Mouse (Mus musculus) cerebellum, postnatal 25 days (tissue): ENCODE data around the gene Slc4a2.

Source experiments
- DNase-seq, 2 experiments: peaks; one replicate each; pipeline ENCODE4 v3.0.0; 2021; ENCODE audit warnings: mixed read lengths in 2 of 2

The Slc4a2 gene

GRCm38 (mm10) chr5:24423129-24424003 lies at the start of gene Slc4a2, which contains the start of gene Cdk5:
Gene Slc4a2 (plus strand): TSS chr5:24423837.
Gene Cdk5 (minus strand): TSS chr5:24423530.
- DNase-seq, result peak; percentile 97 to 99

GRCm38 (mm10) chr5:24374216-24374615 lies 49.4 kb upstream of the Slc4a2 start:
- DNase-seq, result no peak

DNA sequence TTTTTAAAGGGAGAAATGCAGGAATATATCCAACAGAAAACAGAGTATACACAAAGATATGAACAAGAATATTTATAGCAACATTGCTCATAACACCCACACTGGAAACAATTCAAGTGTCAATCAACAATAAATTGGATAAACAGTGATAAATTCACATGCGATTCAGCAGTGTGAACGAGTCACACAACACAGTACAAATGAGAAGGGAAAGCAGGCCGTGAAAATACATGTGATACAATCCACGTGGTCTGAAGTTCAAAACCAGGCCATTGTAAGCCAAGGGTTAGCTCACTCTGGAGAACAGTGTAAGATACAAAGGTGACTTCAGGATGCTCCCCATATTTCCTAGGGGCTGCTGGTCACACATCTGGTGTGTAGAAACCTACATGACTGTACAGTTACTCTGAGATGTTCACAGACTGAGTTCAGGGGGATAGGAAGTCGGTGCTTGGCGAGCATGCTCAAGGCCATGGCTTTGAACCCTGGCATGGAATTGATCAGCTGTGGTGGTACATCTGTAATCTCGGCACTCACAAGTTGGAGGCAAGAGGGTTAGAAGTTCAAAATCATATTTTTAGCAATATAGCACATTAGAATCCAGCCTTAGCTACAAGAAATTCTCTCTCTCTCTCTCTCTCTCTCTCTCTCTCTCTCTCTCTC lies 48.8 kb upstream of the Slc4a2 start:
- DNase-seq, result no peak

- no peak for DNase-seq
These were observed 44.9 kb upstream of the Slc4a2 start for GRCm38 (mm10) chr5:24378700-24379099.

- no peak for DNase-seq
These were observed 44.1 kb upstream of the Slc4a2 start for GRCm38 (mm10) chr5:24379501-24379900.

GRCm38 (mm10) chr5:24380499-24380898 lies 43.1 kb upstream of the Slc4a2 start:
- no peak for DNase-seq

DNA sequence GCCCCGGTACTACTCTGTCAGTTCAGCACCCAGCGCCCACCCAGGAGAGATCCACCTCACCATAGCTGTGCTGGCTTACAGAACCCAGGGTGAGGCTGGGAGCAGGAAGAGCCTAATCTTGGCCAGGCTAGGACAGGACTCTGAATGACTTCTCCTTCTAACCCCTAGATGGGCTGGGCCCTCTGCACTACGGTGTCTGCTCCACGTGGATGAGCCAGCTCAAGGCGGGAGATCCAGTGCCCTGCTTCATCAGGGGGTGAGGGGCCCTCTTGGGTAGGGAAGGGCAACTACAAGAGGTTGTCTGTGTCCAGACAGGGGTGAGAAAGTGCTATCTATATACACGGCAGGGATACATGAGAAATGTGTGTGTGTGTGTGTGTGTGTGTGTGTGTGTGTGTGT lies 42.2 kb upstream of the Slc4a2 start:
- DNase-seq, result no peak

- no peak for DNase-seq
These were observed 41.6 kb upstream of the Slc4a2 start for GRCm38 (mm10) chr5:24381988-24382387.

DNA sequence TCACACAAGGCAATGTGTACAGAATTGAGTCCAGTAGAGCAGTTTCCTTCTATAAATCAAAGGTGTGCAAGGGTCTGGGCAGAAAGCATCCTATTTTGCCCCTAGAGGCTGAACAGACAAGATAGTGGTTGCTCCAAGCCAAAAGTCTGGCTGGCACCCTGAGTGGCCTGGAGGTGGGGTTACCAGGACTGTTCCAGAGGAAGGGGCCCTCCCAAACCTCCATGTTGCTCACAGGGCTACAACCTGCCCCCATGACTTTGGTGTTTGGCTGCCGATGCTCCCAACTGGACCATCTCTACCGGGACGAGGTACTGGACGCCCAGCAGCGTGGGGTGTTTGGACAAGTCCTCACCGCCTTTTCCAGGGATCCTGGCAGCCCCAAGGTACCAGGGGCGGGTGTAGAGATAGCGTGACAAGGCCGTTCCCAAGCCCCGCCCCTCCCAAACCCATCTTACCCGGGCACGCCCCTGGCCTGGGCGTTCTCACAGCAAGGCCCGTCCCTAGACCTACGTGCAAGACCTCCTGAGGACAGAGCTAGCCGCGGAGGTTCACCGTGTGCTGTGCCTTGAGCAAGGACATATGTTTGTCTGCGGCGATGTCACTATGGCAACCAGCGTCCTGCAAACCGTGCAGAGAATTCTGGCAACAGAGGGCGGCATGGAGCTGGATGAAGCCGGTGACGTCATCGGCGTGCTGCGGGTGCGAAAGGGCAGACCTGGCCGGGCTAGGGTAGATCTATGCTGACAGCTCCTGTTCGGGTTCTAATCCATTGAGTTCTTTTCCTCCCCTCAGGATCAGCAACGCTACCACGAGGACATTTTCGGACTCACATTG lies 40.4 kb upstream of the Slc4a2 start:
- peak; percentile 96 to 98 for DNase-seq

- no peak for DNase-seq
These were observed 39.2 kb upstream of the Slc4a2 start for GRCm38 (mm10) chr5:24384407-24384806.

- no peak for DNase-seq
These were observed 38.3 kb upstream of the Slc4a2 start for GRCm38 (mm10) chr5:24385374-24385773.

DNA sequence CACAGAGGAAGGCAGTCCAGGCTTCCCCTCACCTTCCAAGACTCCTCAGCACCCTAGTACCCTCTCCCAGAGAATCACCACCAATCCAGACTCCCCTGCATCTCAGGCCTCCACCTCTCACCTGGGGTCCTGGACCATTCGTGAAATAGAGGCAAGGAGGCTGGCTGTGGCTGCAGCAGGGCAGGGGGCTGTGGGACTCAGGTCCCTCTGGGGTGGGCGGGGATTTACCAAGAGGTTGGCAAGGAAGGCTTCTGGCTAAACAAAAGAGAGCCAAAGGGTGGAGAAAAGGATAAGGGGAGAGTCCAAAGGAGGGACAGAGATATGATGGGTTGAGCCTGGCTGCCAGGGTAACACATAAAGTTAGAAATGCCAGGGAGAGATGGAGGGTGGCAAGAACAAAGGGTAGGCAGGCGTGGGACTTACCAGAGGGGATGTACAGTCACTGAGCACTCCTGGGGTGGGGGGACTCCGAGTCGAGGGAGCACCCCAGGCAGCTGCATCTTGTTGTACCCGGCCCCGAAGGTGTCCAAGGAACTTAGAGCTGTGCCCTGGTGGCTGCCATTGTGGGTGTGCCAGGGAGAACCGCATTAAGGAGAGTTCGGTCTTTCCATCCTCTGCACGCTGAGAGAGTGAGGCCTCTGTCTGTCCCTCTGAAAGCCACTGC lies 37.6 kb upstream of the Slc4a2 start:
- DNase-seq, result no peak

GRCm38 (mm10) chr5:24387264-24388241 lies 36.1 kb upstream of the Slc4a2 start:
- peak; percentile 58 to 69 for DNase-seq

DNA sequence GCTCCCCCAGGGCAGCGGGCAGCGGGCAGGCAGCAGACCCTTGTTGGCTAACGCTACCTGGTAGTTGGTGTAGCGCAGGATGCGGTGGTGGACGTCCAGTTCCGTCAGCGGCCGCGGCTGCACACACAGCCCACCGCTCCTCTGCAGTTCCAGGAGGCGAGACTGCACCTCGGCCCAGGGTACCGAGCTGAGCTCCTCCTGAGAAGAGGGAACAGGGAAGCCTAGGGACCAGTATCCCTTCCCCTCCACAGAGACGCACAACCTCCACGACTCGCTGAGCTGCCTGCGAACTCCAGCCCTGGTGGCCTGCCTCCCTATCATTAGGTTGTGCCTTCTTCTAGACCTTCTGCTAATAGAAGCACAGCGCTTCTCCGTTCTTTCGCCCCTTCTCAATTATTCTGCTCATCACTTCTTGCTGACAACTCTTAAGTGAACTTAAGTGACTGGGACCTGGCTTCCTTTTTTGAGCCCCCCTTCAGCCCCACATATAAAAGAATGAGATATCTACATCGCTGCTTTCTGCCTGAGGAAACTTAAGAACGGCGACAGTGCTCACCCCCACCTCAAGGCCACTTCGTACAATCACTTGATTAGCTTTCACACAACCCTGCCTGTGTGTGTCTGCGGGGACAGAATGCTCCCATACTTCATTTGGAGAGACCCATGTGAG lies 35.3 kb upstream of the Slc4a2 start:
- no peak for DNase-seq

DNA sequence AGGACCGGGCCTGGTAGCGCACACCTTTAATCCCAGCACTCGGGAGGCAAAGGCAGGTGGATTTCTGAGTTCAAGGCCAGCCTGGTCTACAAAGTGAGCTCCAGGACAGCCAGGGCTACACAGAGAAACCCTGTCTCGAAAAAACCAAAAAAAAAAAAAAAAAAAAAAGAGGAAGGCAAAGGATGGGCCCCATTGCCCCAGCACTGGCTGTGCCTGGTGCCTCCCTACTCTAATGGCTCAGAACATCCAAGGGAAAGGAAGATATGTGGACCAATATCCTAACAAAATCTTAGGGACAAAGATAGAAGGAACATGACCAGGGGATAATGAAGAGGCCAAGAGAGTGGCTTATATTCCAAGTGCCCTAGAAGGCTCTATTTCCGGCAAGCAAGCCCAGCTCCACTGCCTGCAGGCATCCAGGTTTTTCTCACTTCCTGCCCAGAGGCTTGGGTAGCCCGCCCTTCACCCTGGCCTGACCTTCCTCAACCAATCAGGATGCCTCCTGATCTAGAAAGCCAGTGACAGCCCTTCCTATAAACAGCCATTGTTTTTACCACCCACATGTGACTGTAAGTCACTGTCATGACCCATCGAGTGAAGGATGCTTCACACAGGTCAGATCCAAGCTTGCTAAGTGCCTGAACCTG lies 34.5 kb upstream of the Slc4a2 start:
- DNase-seq, result no peak

GRCm38 (mm10) chr5:24389658-24390020 lies 34.0 kb upstream of the Slc4a2 start:
- no peak for DNase-seq

DNA sequence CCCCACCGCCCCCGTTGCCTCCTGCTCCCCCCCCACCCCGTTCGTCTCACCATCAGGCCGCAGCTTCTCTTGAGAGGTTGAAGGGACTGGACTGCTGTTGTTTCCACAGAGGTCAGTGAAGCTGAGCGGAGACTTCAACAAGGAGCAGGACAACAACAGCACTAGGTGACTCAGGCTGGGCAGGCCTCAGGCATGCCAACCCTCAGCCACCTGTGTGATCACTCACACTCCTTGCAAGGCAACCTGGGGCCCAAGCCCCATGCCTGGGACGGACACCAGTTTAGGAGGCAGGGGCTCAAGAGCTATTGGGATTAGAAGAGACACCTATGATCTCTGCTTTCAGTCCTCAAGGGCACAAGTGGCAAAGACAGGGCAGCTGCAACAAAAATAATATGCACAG lies 31.8 kb upstream of the Slc4a2 start, which contains the start of gene Atg9b:
TSS of gene Atg9b (minus strand) at position 280 of the 400 bp plus-strand sequence.
- no peak for DNase-seq

- DNase-seq, result no peak
These were observed 30.9 kb upstream of the Slc4a2 start for GRCm38 (mm10) chr5:24392724-24393123.

GRCm38 (mm10) chr5:24393392-24393997 lies 30.1 kb upstream of the Slc4a2 start, which contains the start of gene Abcb8:
Gene Abcb8 (plus strand): TSS chr5:24393663.
- peak; percentile 78 to 88 for DNase-seq
